Mouse (Mus musculus): Measurements from ENCODE around the gene Ccdc162. TPM values are rescaled to one million over a fixed set of nuclear protein-coding genes. Genes with fewer than 3 reads are reported as not detected.
"Not testable (repeated sequence)": the region's sequence is repeated elsewhere in the genome, so short reads cannot be mapped to it uniquely, and the experiment has no call there.

The Ccdc162 gene
- polyA plus RNA-seq, 1 experiment from 2014 or later = 1.3 TPM

DNA sequence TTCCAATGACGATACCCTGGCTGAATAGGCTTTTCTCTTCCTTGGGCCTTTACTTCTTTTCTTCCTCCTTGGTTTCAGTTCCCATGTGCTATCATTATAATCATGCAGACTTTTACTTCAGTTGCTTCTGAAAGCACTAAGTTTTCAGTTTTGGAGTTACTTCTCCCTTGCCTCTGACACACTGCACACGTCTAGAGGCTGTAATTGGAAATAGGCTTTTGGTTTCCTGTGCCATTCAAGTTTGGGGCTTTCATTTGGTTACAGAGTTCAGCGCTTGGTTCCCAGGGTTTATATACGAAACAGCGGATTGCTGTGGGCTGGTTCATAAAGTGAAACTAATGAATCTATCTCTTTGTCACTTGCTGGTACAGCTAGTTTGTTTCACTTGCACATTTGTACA lies 186.5 kb downstream of the Ccdc162 start:
- WGBS = 87% methylated on average over 5 of the region's 5 CpGs
- Histone ChIP-seq H3K4me1 (no peaks in the 10 kb centered on the region), H3K27me3 (replicated peaks) (no peaks in the 10 kb centered on the region), H3K4me2 (no peak overlapping the region), H3K9ac (replicated peaks) (no peak overlapping the region), H3K4me3 (replicated peaks) (no peak overlapping the region), H3K27ac (replicated peaks) (no peak overlapping the region), H3K9me3 (replicated peaks) (no peaks in the 10 kb centered on the region), H3K36me3 (peaks cover 48% of the 10 kb centered on the region)
- ATAC-seq (ENCODE audit: low FRiP score) = no peak

GRCm38 (mm10) chr10:41525696-41526095 lies 190.7 kb downstream of the Ccdc162 start:
- Histone ChIP-seq H3K36me3 (peaks cover 19% of the 10 kb centered on the region), H3K9ac (replicated peaks) (no peak overlapping the region), H3K4me3 (replicated peaks) (no peak overlapping the region), H3K27ac (replicated peaks) (no peak overlapping the region), H3K27me3 (replicated peaks) (no peaks in the 10 kb centered on the region), H3K9me3 (replicated peaks) (no peaks in the 10 kb centered on the region), H3K4me1 (peaks cover 21% of the 10 kb centered on the region), H3K4me2 (no peak overlapping the region)
- WGBS = 76% methylated on average over 1 of the region's 1 CpGs
- ATAC-seq (ENCODE audit: low FRiP score) = no peak

DNA sequence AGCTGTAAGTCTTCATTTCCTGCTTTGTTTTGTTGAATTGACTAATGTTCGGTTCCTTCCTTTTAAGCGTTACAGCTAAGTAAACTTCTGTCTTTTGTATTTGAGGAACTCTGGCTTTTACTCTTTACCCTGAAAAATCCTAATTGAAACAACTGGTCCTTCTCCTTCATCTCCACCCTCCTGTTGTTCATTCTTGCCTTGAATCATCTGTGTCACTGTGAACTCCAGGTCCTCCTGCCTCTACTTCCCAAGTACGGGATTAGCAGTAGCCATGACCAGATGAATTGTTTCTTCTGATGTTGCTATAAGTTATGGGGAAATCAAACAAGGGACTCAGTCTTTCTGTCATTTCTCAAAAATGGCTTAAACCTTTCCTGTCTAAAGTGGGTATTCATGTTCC lies 193.0 kb downstream of the Ccdc162 start:
- 81% methylated on average over 3 of the region's 3 CpGs for WGBS
- H3K36me3 ChIP-seq = peaks cover 6% of the 10 kb centered on the region
- no peak for ATAC-seq (ENCODE audit: low FRiP score)
- H3K27ac ChIP-seq (replicated peaks) = no peak overlapping the region
- H3K9me3 ChIP-seq (replicated peaks) = no peaks in the 10 kb centered on the region
- H3K4me2 ChIP-seq = no peak overlapping the region
- no peak overlapping the region for H3K4me3 ChIP-seq (replicated peaks)
- H3K9ac ChIP-seq (replicated peaks) = no peak overlapping the region
- H3K27me3 ChIP-seq (replicated peaks) = no peaks in the 10 kb centered on the region
- peaks cover 27% of the 10 kb centered on the region for H3K4me1 ChIP-seq

GRCm38 (mm10) chr10:41520410-41520673 lies 196.1 kb downstream of the Ccdc162 start:
- Histone ChIP-seq H3K9me3 (replicated peaks) (no peaks in the 10 kb centered on the region), H3K9ac (replicated peaks) (peak overlapping the region; percentile 79), H3K4me3 (replicated peaks) (peak overlapping the region; percentile 79), H3K4me2 (peak overlapping the region; percentile 74), H3K4me1 (peaks cover 27% of the 10 kb centered on the region), H3K27me3 (replicated peaks) (no peaks in the 10 kb centered on the region), H3K27ac (replicated peaks) (no peak overlapping the region), H3K36me3 (no peaks in the 10 kb centered on the region)
- no peak for ATAC-seq (ENCODE audit: low FRiP score)
- WGBS = 3% methylated on average over 5 of the region's 5 CpGs

DNA sequence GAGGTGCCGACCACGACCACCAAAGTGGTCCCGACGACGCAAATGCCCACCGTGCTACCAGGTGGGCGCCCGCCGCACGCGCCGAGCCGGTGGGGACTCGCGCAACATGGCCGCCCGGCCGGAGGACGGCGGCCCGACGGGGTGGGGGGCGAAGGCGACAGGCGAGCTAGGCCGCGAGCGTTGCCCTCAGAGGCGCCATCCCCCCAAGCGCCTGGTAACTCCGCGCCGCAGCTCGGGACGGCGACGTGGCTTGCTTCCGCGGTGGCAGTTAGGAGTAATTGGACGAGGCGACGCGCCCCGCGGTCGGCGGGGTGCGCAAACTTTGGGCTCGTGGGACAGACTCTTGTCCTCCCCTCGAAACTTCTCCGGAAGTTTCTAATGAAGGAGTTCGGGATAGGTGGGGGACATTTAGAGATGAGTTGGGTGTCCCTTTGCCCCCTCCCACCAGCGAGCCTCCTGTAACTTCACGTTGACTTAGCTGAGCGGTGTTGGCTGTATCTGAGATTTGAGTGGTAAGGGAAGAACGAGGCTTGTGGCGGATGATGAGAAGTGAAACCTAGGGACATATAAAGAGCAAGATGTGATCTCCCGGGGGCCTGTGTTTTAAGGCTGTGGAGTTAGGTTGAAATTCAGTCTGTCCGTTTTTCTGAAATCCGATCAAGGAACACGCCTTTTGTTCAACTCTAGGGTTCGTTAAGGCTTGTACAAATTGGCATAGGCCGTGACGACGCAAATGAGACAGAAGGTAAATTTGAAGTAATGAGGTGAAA lies 196.6 kb downstream of the Ccdc162 start:
- Histone ChIP-seq H3K9ac (replicated peaks) (peak overlapping the region; percentile 79), H3K27ac (replicated peaks) (peak overlapping the region; percentile 99), H3K27me3 (replicated peaks) (no peaks in the 10 kb centered on the region), H3K4me3 (replicated peaks) (peak overlapping the region; percentile 79), H3K4me2 (peak overlapping the region; percentile 74), H3K4me1 (peaks cover 27% of the 10 kb centered on the region), H3K9me3 (replicated peaks) (no peaks in the 10 kb centered on the region), H3K36me3 (no peaks in the 10 kb centered on the region)
- peak; percentile 68; the same call in 1 of the 2 replicates for ATAC-seq (ENCODE audit: low FRiP score)
- WGBS = under 1% methylated on average over 65 of the region's 65 CpGs

- peak within 1 kb of the TSS; percentile 79 for H3K4me3 ChIP-seq (replicated peaks)
- H3K4me2 ChIP-seq = peak within 1 kb of the TSS; percentile 74
- ATAC-seq (ENCODE audit: low FRiP score) = peak; percentile 94
- WGBS = under 1% methylated on average over 66 of the region's 69 CpGs
- peaks cover 27% of the 10 kb centered on the region for H3K4me1 ChIP-seq
- peak within 1 kb of the TSS; percentile 99 for H3K27ac ChIP-seq (replicated peaks)
- no peaks in the 10 kb centered on the region for H3K36me3 ChIP-seq
- peak within 1 kb of the TSS; percentile 79 for H3K9ac ChIP-seq (replicated peaks)
- H3K27me3 ChIP-seq (replicated peaks) = no peaks in the 10 kb centered on the region
- no peaks in the 10 kb centered on the region for H3K9me3 ChIP-seq (replicated peaks)
These were observed 197.3 kb downstream of the Ccdc162 start, which contains the start of gene Cd164 for GRCm38 (mm10) chr10:41518981-41519618. Gene Cd164, plus strand, starts transcription at chr10:41519414.

DNA sequence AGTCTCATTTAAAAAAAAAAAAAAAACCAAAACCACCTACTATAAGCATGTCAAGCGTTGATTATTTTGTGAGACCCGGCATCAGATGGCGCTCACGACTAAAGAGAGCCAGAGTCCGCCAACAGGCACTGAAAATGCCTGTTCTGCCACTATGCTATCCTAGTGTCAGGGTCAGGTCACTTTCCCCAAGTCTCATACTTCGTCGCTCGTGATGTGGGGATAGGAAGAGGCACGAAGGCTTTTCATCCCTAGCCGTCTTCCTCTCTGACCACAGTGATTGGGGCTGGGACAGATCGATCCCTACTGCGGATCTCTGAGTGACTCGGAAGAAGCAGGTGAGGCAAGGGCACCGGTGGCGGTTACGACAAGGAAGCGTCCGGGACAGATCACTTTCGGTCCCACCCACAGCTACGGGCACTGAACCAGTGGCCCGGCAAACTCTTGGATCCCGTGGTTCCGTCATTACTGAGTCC lies 197.9 kb downstream of the Ccdc162 start:
- no peaks in the 10 kb centered on the region for H3K27me3 ChIP-seq (replicated peaks)
- under 1% methylated on average over 23 of the region's 23 CpGs for WGBS
- H3K4me2 ChIP-seq = peak overlapping the region; percentile 74
- H3K36me3 ChIP-seq = no peaks in the 10 kb centered on the region
- peak overlapping the region; percentile 99 for H3K27ac ChIP-seq (replicated peaks)
- ATAC-seq (ENCODE audit: low FRiP score) = peak; percentile 56
- H3K9me3 ChIP-seq (replicated peaks) = no peaks in the 10 kb centered on the region
- H3K9ac ChIP-seq (replicated peaks) = peak overlapping the region; percentile 79
- peak overlapping the region; percentile 79 for H3K4me3 ChIP-seq (replicated peaks)
- H3K4me1 ChIP-seq = peaks cover 27% of the 10 kb centered on the region

- Histone ChIP-seq H3K4me3 (replicated peaks) (no peak overlapping the region), H3K27ac (replicated peaks) (no peak overlapping the region), H3K9me3 (replicated peaks) (no peaks in the 10 kb centered on the region), H3K4me2 (no peak overlapping the region), H3K4me1 (no peaks in the 10 kb centered on the region), H3K9ac (replicated peaks) (no peak overlapping the region), H3K36me3 (no peaks in the 10 kb centered on the region), H3K27me3 (replicated peaks) (no peaks in the 10 kb centered on the region)
- no peak for ATAC-seq (ENCODE audit: low FRiP score)
These were observed 201.5 kb downstream of the Ccdc162 start for GRCm38 (mm10) chr10:41514921-41515320.

- Histone ChIP-seq H3K36me3 (no peaks in the 10 kb centered on the region), H3K9me3 (replicated peaks) (no peaks in the 10 kb centered on the region), H3K4me2 (no peak overlapping the region), H3K27me3 (replicated peaks) (no peaks in the 10 kb centered on the region), H3K9ac (replicated peaks) (no peak overlapping the region), H3K27ac (replicated peaks) (no peak overlapping the region), H3K4me3 (replicated peaks) (no peak overlapping the region), H3K4me1 (no peaks in the 10 kb centered on the region)
- 79% methylated on average over 4 of the region's 4 CpGs for WGBS
- ATAC-seq (ENCODE audit: low FRiP score) = no peak
These were observed 202.1 kb downstream of the Ccdc162 start for GRCm38 (mm10) chr10:41514301-41514700.

DNA sequence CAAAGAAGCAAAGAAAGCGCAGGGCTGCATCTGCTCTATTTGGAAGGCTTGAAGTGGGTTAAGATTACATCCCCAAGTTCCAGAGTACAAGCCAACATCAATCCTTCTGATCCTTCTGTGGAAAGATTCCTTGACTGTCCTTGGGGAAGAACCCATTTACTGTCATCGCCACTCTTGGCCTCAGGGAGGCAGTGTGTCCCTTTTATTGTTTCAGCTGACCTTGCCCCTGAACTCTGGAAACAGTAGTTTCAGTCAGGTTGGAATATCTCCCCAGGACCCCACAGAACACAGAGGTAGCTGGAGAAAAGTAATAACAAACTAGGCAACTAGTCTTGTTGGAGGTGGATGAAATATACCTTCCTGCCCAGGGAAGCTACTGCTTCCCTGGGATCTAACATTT lies 207.3 kb downstream of the Ccdc162 start:
- H3K27me3 ChIP-seq (replicated peaks) = no peaks in the 10 kb centered on the region
- no peaks in the 10 kb centered on the region for H3K9me3 ChIP-seq (replicated peaks)
- 38% methylated on average over 2 of the region's 2 CpGs for WGBS
- no peak overlapping the region for H3K4me2 ChIP-seq
- H3K4me3 ChIP-seq (replicated peaks) = no peak overlapping the region
- no peak for ATAC-seq (ENCODE audit: low FRiP score)
- H3K4me1 ChIP-seq = no peaks in the 10 kb centered on the region
- H3K36me3 ChIP-seq = no peaks in the 10 kb centered on the region
- no peak overlapping the region for H3K9ac ChIP-seq (replicated peaks)
- no peak overlapping the region for H3K27ac ChIP-seq (replicated peaks)

DNA sequence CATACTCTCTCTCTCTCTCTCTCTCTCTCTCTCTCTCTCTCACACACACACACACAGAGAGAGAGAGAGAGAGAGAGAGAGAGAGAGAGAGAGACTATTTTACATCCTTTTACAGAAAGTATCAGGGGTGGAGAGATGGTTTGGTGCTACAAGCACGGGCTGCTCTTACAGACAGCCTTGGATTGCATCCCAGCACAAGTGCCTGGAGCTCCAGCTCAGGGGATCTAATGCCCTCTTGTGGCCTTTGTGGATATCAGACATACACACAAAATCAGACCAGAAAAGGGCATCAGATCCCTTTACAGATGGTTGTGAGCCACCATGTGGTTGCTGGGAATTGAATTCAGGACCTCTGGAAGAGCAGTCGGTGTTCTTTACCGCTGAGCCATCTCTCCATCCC lies 211.0 kb downstream of the Ccdc162 start:
- not testable (repeated sequence) for H3K36me3 ChIP-seq; H3K9me3 ChIP-seq (replicated peaks); H3K4me1 ChIP-seq; H3K4me2 ChIP-seq; H3K27me3 ChIP-seq (replicated peaks); H3K9ac ChIP-seq (replicated peaks); H3K4me3 ChIP-seq (replicated peaks); H3K27ac ChIP-seq (replicated peaks)
- ATAC-seq (ENCODE audit: low FRiP score) = peak; percentile 86
- 4% methylated on average over 3 of the region's 3 CpGs for WGBS

DNA sequence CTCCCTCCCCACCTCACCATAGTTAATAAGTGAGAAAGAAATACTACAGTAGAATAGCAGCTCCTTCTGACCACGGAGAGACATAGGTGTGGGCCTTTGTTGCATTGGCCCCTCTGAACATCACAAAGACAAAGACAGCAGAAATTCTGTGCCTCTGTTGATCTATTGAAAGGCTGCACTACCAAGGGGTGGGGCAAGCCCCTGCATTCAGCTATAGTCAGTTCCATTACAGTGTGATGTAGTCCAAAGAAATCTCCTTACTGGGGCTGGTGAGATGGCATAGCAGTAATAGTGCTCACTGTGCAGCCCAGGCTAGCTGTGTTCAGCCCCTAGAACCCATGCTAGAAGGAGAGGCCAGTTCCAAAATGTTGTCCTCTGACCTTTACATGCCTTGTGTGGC lies 211.4 kb downstream of the Ccdc162 start:
- H3K4me3 ChIP-seq (replicated peaks) = no peak overlapping the region
- H3K27me3 ChIP-seq (replicated peaks) = no peaks in the 10 kb centered on the region
- H3K36me3 ChIP-seq = no peaks in the 10 kb centered on the region
- H3K4me1 ChIP-seq = no peaks in the 10 kb centered on the region
- no peaks in the 10 kb centered on the region for H3K9me3 ChIP-seq (replicated peaks)
- 90% methylated on average over 1 of the region's 1 CpGs for WGBS
- H3K9ac ChIP-seq (replicated peaks) = no peak overlapping the region
- peak; percentile 16; the same call in 1 of the 2 replicates for ATAC-seq (ENCODE audit: low FRiP score)
- no peak overlapping the region for H3K27ac ChIP-seq (replicated peaks)
- no peak overlapping the region for H3K4me2 ChIP-seq

Measured in neural tube, embryonic 15.5 days (tissue).